Mouse (Mus musculus) cerebellum, adult 2 months (tissue): ENCODE measurements around the gene Marcksl1.

ENCODE experiments used
- CTCF ChIP-seq: fragments of 200-500 bp; IDR thresholded peaks from 2 replicates; pipeline ENCODE4 v1.5.1; 2011; ENCODE audit warnings: low read depth, mild to moderate bottlenecking, control low read depth, low read length, moderate library complexity, borderline replicate concordance; ENCODE audit not compliant: insufficient read depth
- POLR2A ChIP-seq: fragments of 200-500 bp; IDR thresholded peaks from 2 replicates; pipeline ENCODE4 v1.6.1; 2011; ENCODE audit warnings: low read length, control low read depth, borderline replicate concordance; ENCODE audit not compliant: insufficient read depth

DNA sequence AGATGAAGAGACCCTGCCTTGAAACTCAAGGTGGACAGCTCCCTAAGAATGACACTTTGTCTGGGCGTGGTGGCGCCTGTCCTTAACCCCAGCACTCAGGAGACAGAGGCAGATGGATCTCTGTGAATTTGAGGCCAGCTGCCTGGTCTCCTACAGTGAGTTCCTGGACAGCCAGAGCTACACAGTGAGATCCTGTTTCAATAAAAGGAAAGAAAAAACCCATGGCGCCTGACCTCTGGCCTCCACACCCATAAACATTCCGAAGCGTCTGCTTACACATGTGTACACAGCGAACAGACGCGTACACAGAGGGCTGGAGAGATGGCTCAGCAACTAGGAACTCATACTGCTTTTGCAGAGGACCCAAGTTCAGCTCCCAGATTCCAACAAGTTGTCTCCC lies 50.3 kb downstream of the Marcksl1 start:
- no peak for TF ChIP-seq CTCF
- TF ChIP-seq POLR2A = no peak
